Mouse (Mus musculus): ENCODE results near the gene Gm9008.
"Not testable (repeated sequence)": the region's sequence is repeated elsewhere in the genome, so short reads cannot be mapped to it uniquely, and the experiment has no call there.

Gm9008 gene

DNA sequence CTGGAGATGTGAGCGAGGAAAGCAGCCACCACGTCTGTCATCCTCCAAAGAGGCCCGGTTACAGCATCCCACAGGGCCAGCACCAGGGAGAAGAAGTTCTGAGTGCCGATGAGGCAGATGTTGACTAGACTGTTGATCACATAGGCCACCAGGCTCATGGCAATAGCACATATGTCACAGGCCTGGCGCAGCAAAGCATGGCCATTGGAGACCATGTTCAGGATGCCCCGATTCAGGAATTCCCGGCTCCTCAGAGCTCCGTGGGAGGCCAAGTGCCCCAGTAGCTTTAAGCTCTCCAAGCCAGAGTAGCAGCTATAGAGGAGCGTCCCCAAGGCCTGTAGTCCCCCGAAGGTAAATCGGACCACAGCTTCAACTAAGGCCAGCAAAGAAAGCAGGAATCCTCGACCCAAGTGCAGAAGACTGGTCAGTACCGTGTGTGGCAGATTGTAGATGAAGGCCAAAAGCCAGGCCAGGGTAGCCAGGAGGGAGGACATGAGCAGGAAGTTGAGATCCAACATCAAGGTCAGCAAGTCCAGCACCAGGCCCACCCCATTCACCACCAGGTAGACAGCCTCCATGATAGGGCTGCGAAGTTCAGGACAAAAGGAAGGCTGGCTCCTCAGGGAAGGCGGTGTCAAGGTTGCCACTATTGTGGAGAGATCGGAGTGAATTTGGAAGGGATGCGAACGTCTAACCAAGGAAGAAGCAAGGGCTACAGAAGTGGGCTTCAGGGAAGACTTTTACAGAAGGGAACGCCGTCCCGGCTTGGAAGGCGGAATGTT lies at the start of gene Gm9008:
Gene Gm9008, minus strand, starts transcription at position 731 of the 782 bp plus-strand sequence.
- not testable (repeated sequence) for DNase-seq

DNA sequence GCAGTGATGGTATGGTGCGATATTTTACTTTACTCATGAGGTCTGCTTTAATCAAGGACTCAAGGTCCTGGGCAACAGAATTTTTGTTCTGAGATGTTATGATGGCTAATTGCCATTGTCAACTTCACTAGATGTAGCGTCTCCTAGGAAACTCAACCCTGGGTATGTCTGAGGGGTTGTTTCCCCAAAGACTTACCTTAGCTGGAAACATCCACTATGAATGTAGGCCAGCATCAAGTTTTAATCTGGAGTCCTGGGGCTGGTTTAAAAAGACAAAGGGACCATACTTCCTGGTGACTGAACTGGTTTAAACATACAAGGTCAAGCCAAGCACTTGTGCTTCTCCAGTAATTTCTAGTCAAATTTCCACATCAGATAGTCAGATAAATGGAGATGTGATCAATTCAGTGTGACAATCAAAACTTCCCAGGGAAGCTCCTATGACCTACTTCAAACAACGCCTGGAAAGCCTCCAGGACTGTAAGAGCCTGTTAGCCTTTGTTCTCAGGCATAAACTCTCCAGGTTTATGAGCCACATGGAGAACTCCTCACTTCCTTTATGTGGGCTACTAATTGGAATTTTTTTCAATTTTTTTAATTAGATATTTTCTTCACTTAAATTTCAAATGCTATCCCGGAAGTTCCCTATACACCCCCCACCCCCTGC lies 24.5 kb upstream of the Gm9008 start:
- no peak for DNase-seq

- no peak for DNase-seq
Observed at GRCm38 (mm10) chr6:76510200-76510599, 12.6 kb upstream of the Gm9008 start.

GRCm38 (mm10) chr6:76496335-76496734 lies 1.2 kb downstream of the Gm9008 start:
- DNase-seq, result not testable (repeated sequence)

DNA sequence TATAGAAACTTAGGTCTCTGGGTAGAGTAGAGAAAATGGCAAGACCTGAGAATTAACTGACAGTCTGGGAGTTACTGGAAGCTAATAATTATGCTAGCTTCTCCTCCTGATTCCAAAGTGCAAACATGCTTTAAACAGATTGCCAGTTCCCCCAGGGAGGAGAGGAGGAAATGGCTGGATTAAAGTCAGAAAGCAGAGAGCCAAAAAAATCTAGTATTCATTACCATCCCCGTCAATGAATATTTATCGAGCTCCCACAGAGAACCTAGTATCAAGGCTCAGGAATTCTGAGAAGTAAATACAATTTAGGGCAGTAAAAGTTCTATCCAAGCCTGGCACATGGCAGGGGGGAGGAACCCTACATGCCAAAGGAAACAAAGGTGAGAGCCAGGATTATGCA lies 29.4 kb downstream of the Gm9008 start:
- no peak for DNase-seq
